Mouse (Mus musculus): ENCODE measurements around the gene Gna14. TPM values are rescaled to one million over a fixed set of nuclear protein-coding genes. Genes with fewer than 3 reads are reported as not detected.

Gna14 gene
- polyA plus RNA-seq, 1 experiment from 2014 or later: 0.83 TPM

- no peaks in the 10 kb centered on the region for H3K27me3 ChIP-seq
- no peak overlapping the region for H3K4me3 ChIP-seq
- H3K9me3 ChIP-seq: no peaks in the 10 kb centered on the region
- WGBS: 87% methylated on average over 3 of the region's 3 CpGs
- no peaks in the 10 kb centered on the region for H3K36me3 ChIP-seq
- no peak overlapping the region for H3K9ac ChIP-seq
- no peak overlapping the region for H3K27ac ChIP-seq
- no peak for ATAC-seq (ENCODE audit: insufficient number of reproducible peaks, insufficient read depth, low FRiP score, low TSS enrichment)
- no peaks in the 10 kb centered on the region for H3K4me1 ChIP-seq
- no peak overlapping the region for H3K4me2 ChIP-seq (replicated peaks)
These were observed 85.0 kb downstream of the Gna14 start for GRCm38 (mm10) chr19:16520608-16521007.

- Histone ChIP-seq H3K9ac (no peak overlapping the region), H3K27me3 (no peaks in the 10 kb centered on the region), H3K9me3 (no peaks in the 10 kb centered on the region), H3K27ac (no peak overlapping the region), H3K4me3 (no peak overlapping the region), H3K4me2 (replicated peaks) (no peak overlapping the region), H3K4me1 (no peaks in the 10 kb centered on the region), H3K36me3 (no peaks in the 10 kb centered on the region)
- ATAC-seq (ENCODE audit: insufficient number of reproducible peaks, insufficient read depth, low FRiP score, low TSS enrichment): no peak
- WGBS: 86% methylated on average over 9 of the region's 9 CpGs
These were observed 90.8 kb downstream of the Gna14 start for GRCm38 (mm10) chr19:16526302-16526880.

GRCm38 (mm10) chr19:16527031-16527430 lies 91.5 kb downstream of the Gna14 start:
- 58% methylated on average over 5 of the region's 5 CpGs for WGBS
- Histone ChIP-seq H3K4me1 (no peaks in the 10 kb centered on the region), H3K27me3 (no peaks in the 10 kb centered on the region), H3K9me3 (no peaks in the 10 kb centered on the region), H3K4me3 (no peak overlapping the region), H3K9ac (no peak overlapping the region), H3K36me3 (no peaks in the 10 kb centered on the region), H3K27ac (no peak overlapping the region), H3K4me2 (replicated peaks) (no peak overlapping the region)
- no peak for ATAC-seq (ENCODE audit: insufficient number of reproducible peaks, insufficient read depth, low FRiP score, low TSS enrichment)

GRCm38 (mm10) chr19:16528225-16528828 lies 92.8 kb downstream of the Gna14 start:
- Histone ChIP-seq H3K27ac (no peak overlapping the region), H3K27me3 (no peaks in the 10 kb centered on the region), H3K4me3 (no peak overlapping the region), H3K36me3 (no peaks in the 10 kb centered on the region), H3K4me1 (no peaks in the 10 kb centered on the region), H3K9ac (no peak overlapping the region), H3K4me2 (replicated peaks) (no peak overlapping the region), H3K9me3 (no peaks in the 10 kb centered on the region)
- no peak for ATAC-seq (ENCODE audit: insufficient number of reproducible peaks, insufficient read depth, low FRiP score, low TSS enrichment)
- WGBS: 74% methylated on average over 3 of the region's 3 CpGs

- H3K9me3 ChIP-seq: no peaks in the 10 kb centered on the region
- H3K4me1 ChIP-seq: no peaks in the 10 kb centered on the region
- no peak overlapping the region for H3K4me3 ChIP-seq
- no peak for ATAC-seq (ENCODE audit: insufficient number of reproducible peaks, insufficient read depth, low FRiP score, low TSS enrichment)
- H3K36me3 ChIP-seq: no peaks in the 10 kb centered on the region
- H3K27ac ChIP-seq: no peak overlapping the region
- H3K9ac ChIP-seq: no peak overlapping the region
- H3K27me3 ChIP-seq: no peaks in the 10 kb centered on the region
- no peak overlapping the region for H3K4me2 ChIP-seq (replicated peaks)
These were observed 93.8 kb downstream of the Gna14 start for GRCm38 (mm10) chr19:16529293-16529920.

- H3K4me1 ChIP-seq: no peaks in the 10 kb centered on the region
- H3K4me3 ChIP-seq: no peak overlapping the region
- H3K36me3 ChIP-seq: no peaks in the 10 kb centered on the region
- ATAC-seq (ENCODE audit: insufficient number of reproducible peaks, insufficient read depth, low FRiP score, low TSS enrichment): no peak
- no peak overlapping the region for H3K9ac ChIP-seq
- no peaks in the 10 kb centered on the region for H3K9me3 ChIP-seq
- 79% methylated on average over 4 of the region's 4 CpGs for WGBS
- no peak overlapping the region for H3K4me2 ChIP-seq (replicated peaks)
- H3K27ac ChIP-seq: no peak overlapping the region
- H3K27me3 ChIP-seq: no peaks in the 10 kb centered on the region
These were observed 94.4 kb downstream of the Gna14 start for GRCm38 (mm10) chr19:16529999-16530398.

GRCm38 (mm10) chr19:16534311-16534710 lies 98.7 kb downstream of the Gna14 start:
- no peaks in the 10 kb centered on the region for H3K36me3 ChIP-seq
- H3K27me3 ChIP-seq: no peaks in the 10 kb centered on the region
- WGBS: 93% methylated on average over 2 of the region's 2 CpGs
- no peaks in the 10 kb centered on the region for H3K9me3 ChIP-seq
- H3K9ac ChIP-seq: no peak overlapping the region
- no peak overlapping the region for H3K4me2 ChIP-seq (replicated peaks)
- ATAC-seq (ENCODE audit: insufficient number of reproducible peaks, insufficient read depth, low FRiP score, low TSS enrichment): no peak
- no peaks in the 10 kb centered on the region for H3K4me1 ChIP-seq
- no peak overlapping the region for H3K4me3 ChIP-seq
- H3K27ac ChIP-seq: no peak overlapping the region

- Histone ChIP-seq H3K9ac (no peak overlapping the region), H3K4me3 (no peak overlapping the region), H3K4me1 (no peaks in the 10 kb centered on the region), H3K27ac (no peak overlapping the region), H3K4me2 (replicated peaks) (no peak overlapping the region), H3K36me3 (no peaks in the 10 kb centered on the region), H3K9me3 (no peaks in the 10 kb centered on the region), H3K27me3 (no peaks in the 10 kb centered on the region)
- 89% methylated on average over 2 of the region's 2 CpGs for WGBS
- ATAC-seq (ENCODE audit: insufficient number of reproducible peaks, insufficient read depth, low FRiP score, low TSS enrichment): no peak
These were observed 102.9 kb downstream of the Gna14 start for GRCm38 (mm10) chr19:16538416-16538815.

- no peak overlapping the region for H3K9ac ChIP-seq
- no peaks in the 10 kb centered on the region for H3K9me3 ChIP-seq
- WGBS: 88% methylated on average over 4 of the region's 4 CpGs
- no peaks in the 10 kb centered on the region for H3K36me3 ChIP-seq
- no peak overlapping the region for H3K4me2 ChIP-seq (replicated peaks)
- no peaks in the 10 kb centered on the region for H3K4me1 ChIP-seq
- H3K27ac ChIP-seq: no peak overlapping the region
- H3K4me3 ChIP-seq: no peak overlapping the region
- ATAC-seq (ENCODE audit: insufficient number of reproducible peaks, insufficient read depth, low FRiP score, low TSS enrichment): no peak
- no peaks in the 10 kb centered on the region for H3K27me3 ChIP-seq
These were observed 108.1 kb downstream of the Gna14 start for GRCm38 (mm10) chr19:16543688-16544087.

GRCm38 (mm10) chr19:16556988-16557387 lies 121.4 kb downstream of the Gna14 start:
- H3K27ac ChIP-seq: no peak overlapping the region
- no peaks in the 10 kb centered on the region for H3K27me3 ChIP-seq
- ATAC-seq (ENCODE audit: insufficient number of reproducible peaks, insufficient read depth, low FRiP score, low TSS enrichment): no peak
- no peaks in the 10 kb centered on the region for H3K4me1 ChIP-seq
- H3K9ac ChIP-seq: no peak overlapping the region
- H3K9me3 ChIP-seq: no peaks in the 10 kb centered on the region
- H3K4me2 ChIP-seq (replicated peaks): no peak overlapping the region
- no peaks in the 10 kb centered on the region for H3K36me3 ChIP-seq
- no peak overlapping the region for H3K4me3 ChIP-seq
- 41% methylated on average over 8 of the region's 8 CpGs for WGBS

- Histone ChIP-seq H3K36me3 (no peaks in the 10 kb centered on the region), H3K27me3 (no peaks in the 10 kb centered on the region), H3K9me3 (no peaks in the 10 kb centered on the region), H3K4me1 (no peaks in the 10 kb centered on the region), H3K4me2 (replicated peaks) (no peak overlapping the region), H3K4me3 (no peak overlapping the region), H3K9ac (no peak overlapping the region), H3K27ac (no peak overlapping the region)
- WGBS: 66% methylated on average over 5 of the region's 5 CpGs
- ATAC-seq (ENCODE audit: insufficient number of reproducible peaks, insufficient read depth, low FRiP score, low TSS enrichment): no peak
These were observed 122.4 kb downstream of the Gna14 start for GRCm38 (mm10) chr19:16557971-16558370.

GRCm38 (mm10) chr19:16558570-16558969 lies 123.0 kb downstream of the Gna14 start:
- no peaks in the 10 kb centered on the region for H3K9me3 ChIP-seq
- H3K4me3 ChIP-seq: no peak overlapping the region
- no peak overlapping the region for H3K9ac ChIP-seq
- WGBS: 83% methylated on average over 2 of the region's 2 CpGs
- no peak for ATAC-seq (ENCODE audit: insufficient number of reproducible peaks, insufficient read depth, low FRiP score, low TSS enrichment)
- H3K4me2 ChIP-seq (replicated peaks): no peak overlapping the region
- H3K27ac ChIP-seq: no peak overlapping the region
- no peaks in the 10 kb centered on the region for H3K27me3 ChIP-seq
- no peaks in the 10 kb centered on the region for H3K36me3 ChIP-seq
- no peaks in the 10 kb centered on the region for H3K4me1 ChIP-seq

Data from embryonic facial prominence, embryonic 12.5 days (tissue).